Mouse (Mus musculus) left cerebral cortex, adult 2 months (tissue): ENCODE results near the gene Arid2. TPM values are rescaled to one million over a fixed set of nuclear protein-coding genes. Genes with fewer than 3 reads are reported as not detected.
"Not testable (repeated sequence)": the region's sequence is repeated elsewhere in the genome, so short reads cannot be mapped to it uniquely, and the experiment has no call there.

Experiments
- DNase-seq, 2 experiments: peaks; one replicate each; pipeline ENCODE4 v3.0.0; 2021 to 2022; ENCODE audit warnings: low spot score in 2 of 2, mixed read lengths in 1 of 2; ENCODE audit errors: extremely low spot score in 1 of 2
- H3K27ac ChIP-seq: fragments of 200-600 bp; 2 replicates; pipeline ENCODE4 v1.8.1; 2022
- H3K4me3 ChIP-seq: fragments of 200-600 bp; 2 replicates; pipeline ENCODE4 v1.8.1; 2022
- CTCF ChIP-seq: fragments of 200-600 bp; IDR thresholded peaks from 2 replicates; pipeline ENCODE4 v1.8.1; 2022; ENCODE audit warnings: antibody characterized with exemption, mild to moderate bottlenecking, moderate library complexity
- intact Hi-C: fragments of 180-260 bp; cut with DNase I; formaldehyde crosslinking; loops from one replicate; pipeline ENCODE4 v1.15.1; 2025
- total RNA-seq, 2 experiments: library from RNA; stranded (reverse); gene quantifications; 2 replicates each; pipeline ENCODE4 v1.2.3; 2021

Gene Arid2
- total RNA-seq, 2 experiments from 2014 or later, result 30.3 to 35.3 TPM

DNA sequence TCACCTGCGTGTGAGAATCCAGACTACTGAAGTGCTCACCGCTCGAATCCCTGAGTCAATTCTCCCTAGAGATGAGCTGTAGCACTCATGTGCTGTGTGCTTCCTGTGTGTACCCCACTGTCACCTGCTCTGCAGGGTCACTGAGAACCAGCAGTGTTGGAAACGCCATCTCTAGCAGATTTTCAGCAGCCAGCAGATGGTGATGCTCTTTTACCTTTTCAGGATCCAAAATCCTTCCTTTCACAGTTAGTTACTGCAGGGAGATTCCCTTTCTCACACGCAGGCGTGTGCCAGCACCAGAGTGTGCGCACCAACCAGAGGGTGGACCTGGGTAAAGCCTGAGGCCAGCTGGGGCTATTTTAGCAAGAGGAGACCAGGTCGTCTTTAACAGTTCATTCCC, 32.0 kb downstream of the Arid2 start:
- H3K27ac ChIP-seq, result no peak overlapping the region
- DNase-seq, result no peak
- TF ChIP-seq CTCF, result peak; percentile 39
- intact Hi-C loops, result no loop called here
- H3K4me3 ChIP-seq, result no peak overlapping the region

GRCm38 (mm10) chr15:96325726-96326328, 38.5 kb downstream of the Arid2 start:
- DNase-seq, result no peak
- no peak overlapping the region for H3K27ac ChIP-seq
- intact Hi-C loops, result no loop called here
- TF ChIP-seq CTCF, result no peak
- H3K4me3 ChIP-seq, result no peak overlapping the region

DNA sequence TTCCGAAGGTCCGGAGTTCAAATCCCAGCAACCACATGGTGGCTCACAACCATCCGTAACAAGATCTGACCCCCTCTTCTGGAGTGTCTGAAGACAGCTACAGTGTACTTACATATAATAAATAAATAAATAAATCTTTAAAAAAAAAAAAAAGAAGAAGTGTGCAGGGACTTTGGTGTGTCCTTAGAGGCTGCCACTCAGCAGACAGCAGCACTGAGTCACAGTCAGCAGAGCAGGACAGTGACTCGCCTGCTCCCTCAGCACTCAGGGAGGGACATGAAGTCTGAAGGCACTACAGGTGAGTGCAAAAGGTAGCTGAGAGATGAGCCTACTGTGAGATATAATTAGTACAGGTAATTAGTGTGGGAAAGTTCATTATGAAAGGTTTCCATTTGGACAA, 41.4 kb downstream of the Arid2 start:
- intact Hi-C loops, DNase-seq: not testable (repeated sequence)

GRCm38 (mm10) chr15:96330536-96330935, 43.2 kb downstream of the Arid2 start:
- no peak overlapping the region for H3K4me3 ChIP-seq
- no peak for DNase-seq
- no peak overlapping the region for H3K27ac ChIP-seq
- TF ChIP-seq CTCF, result no peak
- intact Hi-C loops, result no loop called here

More for the DNA sequence above, 41.4 kb downstream of the Arid2 start:
- not testable (repeated sequence) for H3K4me3 ChIP-seq, H3K27ac ChIP-seq

- Histone ChIP-seq H3K4me3 (no peak overlapping the region), H3K27ac (0 out of 2 replicates have a peak overlapping the region, but pooled peaks have one; percentile 15)
- intact Hi-C loops, result no loop called here
- DNase-seq, result no peak
- no peak for TF ChIP-seq CTCF
Measured at GRCm38 (mm10) chr15:96332468-96333213, 45.3 kb downstream of the Arid2 start.

DNA sequence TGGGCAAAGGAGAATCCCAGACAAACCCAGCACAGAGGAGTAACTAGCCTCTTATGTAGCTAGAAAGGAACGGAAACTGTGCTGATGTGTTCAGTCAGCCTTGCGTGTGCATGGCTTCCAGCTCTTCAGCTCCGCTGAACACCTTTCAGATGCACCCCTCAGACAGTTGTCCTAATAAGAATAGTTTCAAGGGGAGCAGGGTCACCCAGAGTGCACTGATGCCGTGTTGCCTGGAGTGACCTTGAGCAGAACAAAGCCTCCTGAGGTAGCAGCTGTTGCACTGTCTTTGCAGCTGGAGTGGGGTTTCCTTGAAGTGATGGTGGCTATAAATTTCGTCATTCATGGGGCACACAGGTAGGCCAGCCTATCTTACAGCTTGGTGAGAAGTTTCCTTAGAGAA, 46.0 kb downstream of the Arid2 start:
- DNase-seq, result no peak
- Histone ChIP-seq H3K27ac (no peak overlapping the region), H3K4me3 (no peak overlapping the region)
- TF ChIP-seq CTCF, result no peak
- intact Hi-C loops, result no loop called here

- Histone ChIP-seq H3K4me3 (no peak overlapping the region), H3K27ac (no peak overlapping the region)
- no peak for DNase-seq
- no peak for TF ChIP-seq CTCF
- intact Hi-C loops, result no loop called here
Measured at GRCm38 (mm10) chr15:96340924-96341323, 53.6 kb downstream of the Arid2 start.

GRCm38 (mm10) chr15:96342097-96342496, 54.8 kb downstream of the Arid2 start:
- H3K4me3 ChIP-seq, result no peak overlapping the region
- TF ChIP-seq CTCF, result no peak
- no peak overlapping the region for H3K27ac ChIP-seq
- DNase-seq, result no peak
- intact Hi-C loops, result no loop called here

- TF ChIP-seq CTCF, result no peak
- intact Hi-C loops, result no loop called here
Measured at GRCm38 (mm10) chr15:96342871-96343270, 55.6 kb downstream of the Arid2 start.

GRCm38 (mm10) chr15:96344591-96345285, 57.4 kb downstream of the Arid2 start:
- intact Hi-C loops, result no loop called here
- no peak overlapping the region for H3K4me3 ChIP-seq
- DNase-seq, result no peak
- no peak overlapping the region for H3K27ac ChIP-seq
- no peak for TF ChIP-seq CTCF

More at GRCm38 (mm10) chr15:96342871-96343270, 55.6 kb downstream of the Arid2 start:
- H3K27ac ChIP-seq, result no peak overlapping the region
- no peak for DNase-seq
- H3K4me3 ChIP-seq, result no peak overlapping the region

GRCm38 (mm10) chr15:96345312-96345849, 58.1 kb downstream of the Arid2 start:
- H3K27ac ChIP-seq, result no peak overlapping the region
- no peak for DNase-seq
- TF ChIP-seq CTCF, result no peak
- no peak overlapping the region for H3K4me3 ChIP-seq
- intact Hi-C loops, result no loop called here

DNA sequence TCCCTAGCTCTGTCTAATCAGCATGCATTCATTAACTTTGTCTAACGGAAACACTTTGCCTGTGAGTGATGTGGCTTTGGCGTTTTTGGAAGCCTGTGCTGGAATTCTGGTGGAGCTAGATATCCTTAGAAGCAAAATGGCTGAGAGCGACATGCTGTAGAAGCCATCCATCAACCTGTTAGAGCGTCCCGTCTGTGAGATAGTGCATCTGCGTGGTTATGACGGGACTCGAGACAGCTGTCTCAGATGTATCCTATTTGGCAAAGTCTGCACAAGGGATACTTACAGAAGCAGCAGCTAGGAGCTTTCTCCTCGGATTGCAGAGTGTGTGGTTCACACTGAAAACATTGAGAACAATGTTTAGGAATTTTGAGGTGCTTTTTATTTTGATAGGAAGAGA, 64.1 kb downstream of the Arid2 start:
- Histone ChIP-seq H3K4me3 (no peak overlapping the region), H3K27ac (no peak overlapping the region)
- no peak for DNase-seq
- TF ChIP-seq CTCF, result no peak
- intact Hi-C loops, result no loop called here
